Mouse (Mus musculus) forebrain, postnatal 0 days (tissue): ENCODE measurements at regions not wholly inside any gene's neighbourhood (a gene's known extent, or its start where the extent isn't known, plus 50 kb on each side); places are given as distances from the start of the nearest gene placed in this dataset.
A peak's percentile ranks its signal among the peaks of the same experiment; 100 is the strongest.

Experiments used
- ATAC-seq: fragments of 200-750 bp; cut with Nextera tagmentation; 2 replicates; pipeline ENCODE4 v1.8.0; 2017; ENCODE audit warnings: mild to moderate bottlenecking, moderate library complexity
- DNase-seq: peaks from one replicate; pipeline ENCODE4 v3.0.0-alpha.2; 2015
- H3K27ac ChIP-seq: fragments of 300-500 bp; sonication (generic); 2 replicates; pipeline ENCODE4 v1.5.1; 2014; ENCODE audit warnings: low read depth, mild to moderate bottlenecking, antibody characterized with exemption, low read length, moderate library complexity, mixed read lengths
- H3K27me3 ChIP-seq: fragments of 300-500 bp; sonication (generic); 2 replicates; pipeline ENCODE4 v1.6.1; 2014; ENCODE audit warnings: mild to moderate bottlenecking, low read length, mixed read lengths; ENCODE audit not compliant: insufficient read depth
- H3K36me3 ChIP-seq: fragments of 300-500 bp; sonication (generic); 2 replicates; pipeline ENCODE4 v1.6.1; 2014; ENCODE audit warnings: mild to moderate bottlenecking, moderate library complexity; ENCODE audit not compliant: insufficient read depth
- H3K4me1 ChIP-seq: fragments of 300-500 bp; sonication (generic); 2 replicates; pipeline ENCODE4 v1.6.1; 2014; ENCODE audit warnings: antibody characterized with exemption; ENCODE audit not compliant: insufficient read depth
- H3K4me2 ChIP-seq: fragments of 300-500 bp; sonication (generic); 2 replicates; pipeline ENCODE4 v1.6.1; 2014; ENCODE audit warnings: low read depth, mild to moderate bottlenecking, moderate library complexity
- H3K4me3 ChIP-seq: fragments of 300-500 bp; sonication (generic); 2 replicates; pipeline ENCODE4 v1.5.1; 2014; ENCODE audit warnings: low read depth, low read length, mixed read lengths
- H3K9ac ChIP-seq: fragments of 300-500 bp; sonication (generic); 2 replicates; pipeline ENCODE4 v1.6.1; 2014; ENCODE audit warnings: mild to moderate bottlenecking
- H3K9me3 ChIP-seq: fragments of 300-500 bp; sonication (generic); 2 replicates; pipeline ENCODE4 v1.6.1; 2016; ENCODE audit warnings: low read length
- CTCF ChIP-seq: sonication (generic); IDR thresholded peaks from 2 replicates; pipeline ENCODE4 v1.5.1; 2016; ENCODE audit warnings: antibody characterized with exemption, control low read depth, low read depth
- WGBS: fragments of 180-500 bp; shearing (Covaris S2); extraction: QIAGEN DNeasy Blood & Tissue Kit; methylation state at CpG from one replicate; pipeline ENCODE4 v1.1.7; 2014; 5-methylcytosine and 5-hydroxymethylcytosine counted together

GRCm38 (mm10) chr13:107113949-107114690, 92.2 kb upstream of the Kif2a start:
- no peaks in the 10 kb centered on the region for H3K9me3 ChIP-seq
- peak; percentile 96 for DNase-seq
- H3K27me3 ChIP-seq = no peaks in the 10 kb centered on the region
- H3K4me1 ChIP-seq = no peaks in the 10 kb centered on the region
- no peak overlapping the region for H3K4me3 ChIP-seq
- no peak overlapping the region for H3K9ac ChIP-seq
- no peak overlapping the region; the same call in 1 of the 2 replicates for H3K27ac ChIP-seq
- no peaks in the 10 kb centered on the region for H3K36me3 ChIP-seq
- TF ChIP-seq CTCF = peak; percentile 98
- H3K4me2 ChIP-seq = peak overlapping the region; percentile 23; the same call in 1 of the 2 replicates
- ATAC-seq = peak; percentile 91
- 56% methylated on average over 22 of the region's 22 CpGs for WGBS

- H3K9me3 ChIP-seq = no peaks in the 10 kb centered on the region
- 39% methylated on average over 5 of the region's 5 CpGs for WGBS
- H3K9ac ChIP-seq = 0 out of 2 replicates have a peak overlapping the region, but pooled peaks have one; percentile 14
- DNase-seq (peak; percentile 33), ATAC-seq (peak; percentile 66; the same call in 1 of the 2 replicates)
- H3K4me1 ChIP-seq = no peaks in the 10 kb centered on the region
- H3K27me3 ChIP-seq = no peaks in the 10 kb centered on the region
- H3K4me2 ChIP-seq = 0 out of 2 replicates have a peak overlapping the region, but pooled peaks have one; percentile 32
- peak overlapping the region; percentile 29; the same call in 1 of the 2 replicates for H3K27ac ChIP-seq
- no peak for TF ChIP-seq CTCF
- no peaks in the 10 kb centered on the region for H3K36me3 ChIP-seq
- H3K4me3 ChIP-seq = no peak overlapping the region; the same call in 1 of the 2 replicates
Measured at GRCm38 (mm10) chr13:107108045-107108444, 86.1 kb upstream of the Kif2a start.

GRCm38 (mm10) chr13:107107572-107107971, 85.6 kb upstream of the Kif2a start:
- 0 out of 2 replicates have a peak overlapping the region, but pooled peaks have one; percentile 32 for H3K4me2 ChIP-seq
- no peaks in the 10 kb centered on the region for H3K36me3 ChIP-seq
- WGBS = 38% methylated on average over 9 of the region's 9 CpGs
- TF ChIP-seq CTCF = no peak
- H3K9ac ChIP-seq = no peak overlapping the region
- ATAC-seq (peak; percentile 64), DNase-seq (peak; percentile 43)
- H3K4me3 ChIP-seq = no peak overlapping the region
- no peaks in the 10 kb centered on the region for H3K4me1 ChIP-seq
- H3K27ac ChIP-seq = no peak overlapping the region
- H3K9me3 ChIP-seq = no peaks in the 10 kb centered on the region
- no peaks in the 10 kb centered on the region for H3K27me3 ChIP-seq

GRCm38 (mm10) chr13:107105510-107105909, 83.6 kb upstream of the Kif2a start:
- no peak for DNase-seq
- H3K36me3 ChIP-seq = no peaks in the 10 kb centered on the region
- H3K27ac ChIP-seq = no peak overlapping the region
- no peak overlapping the region for H3K4me2 ChIP-seq
- no peaks in the 10 kb centered on the region for H3K27me3 ChIP-seq
- H3K9ac ChIP-seq = no peak overlapping the region
- TF ChIP-seq CTCF = peak; percentile 51
- H3K4me3 ChIP-seq = no peak overlapping the region
- H3K4me1 ChIP-seq = peaks cover 5% of the 10 kb centered on the region; the same call in 1 of the 2 replicates
- ATAC-seq = no peak
- 69% methylated on average over 1 of the region's 1 CpGs for WGBS
- H3K9me3 ChIP-seq = no peaks in the 10 kb centered on the region

GRCm38 (mm10) chr13:107101598-107101997, 79.7 kb upstream of the Kif2a start:
- 21% methylated on average over 13 of the region's 13 CpGs for WGBS
- peak; percentile 93 for TF ChIP-seq CTCF
- peaks cover 5% of the 10 kb centered on the region; the same call in 1 of the 2 replicates for H3K4me1 ChIP-seq
- H3K4me3 ChIP-seq = no peak overlapping the region
- H3K36me3 ChIP-seq = no peaks in the 10 kb centered on the region
- no peaks in the 10 kb centered on the region for H3K27me3 ChIP-seq
- H3K9me3 ChIP-seq = no peaks in the 10 kb centered on the region
- H3K4me2 ChIP-seq = peak overlapping the region; percentile 30
- no peak overlapping the region for H3K9ac ChIP-seq
- ATAC-seq (peak; percentile 94), DNase-seq (peak; percentile 88)
- H3K27ac ChIP-seq = no peak overlapping the region; the same call in 1 of the 2 replicates

GRCm38 (mm10) chr13:107100852-107101325, 79.0 kb upstream of the Kif2a start:
- TF ChIP-seq CTCF = no peak
- Histone ChIP-seq H3K4me3 (no peak overlapping the region), H3K27ac (no peak overlapping the region), H3K4me2 (no peak overlapping the region), H3K27me3 (no peaks in the 10 kb centered on the region), H3K36me3 (no peaks in the 10 kb centered on the region), H3K9ac (no peak overlapping the region), H3K4me1 (peaks cover 5% of the 10 kb centered on the region; the same call in 1 of the 2 replicates), H3K9me3 (no peaks in the 10 kb centered on the region)
- DNase-seq (no peak), ATAC-seq (no peak)
- WGBS = 65% methylated on average over 6 of the region's 6 CpGs

- 67% methylated on average over 3 of the region's 3 CpGs for WGBS
- DNase-seq = peak; percentile 18
Measured at GRCm38 (mm10) chr13:107100116-107100515, 78.2 kb upstream of the Kif2a start.

More at GRCm38 (mm10) chr13:107100116-107100515, 78.2 kb upstream of the Kif2a start:
- no peak overlapping the region for H3K27ac ChIP-seq
- H3K9ac ChIP-seq = no peak overlapping the region
- no peaks in the 10 kb centered on the region for H3K9me3 ChIP-seq
- H3K36me3 ChIP-seq = no peaks in the 10 kb centered on the region
- peaks cover 5% of the 10 kb centered on the region; the same call in 1 of the 2 replicates for H3K4me1 ChIP-seq
- no peak overlapping the region for H3K4me2 ChIP-seq
- H3K27me3 ChIP-seq = no peaks in the 10 kb centered on the region
- peak; percentile 62 for TF ChIP-seq CTCF
- ATAC-seq = no peak
- no peak overlapping the region for H3K4me3 ChIP-seq
